Mouse (Mus musculus): ENCODE results near the gene Vmn1r195. TPM values are rescaled to one million over a fixed set of nuclear protein-coding genes. Genes with fewer than 3 reads are reported as not detected.

The Vmn1r195 gene
- polyA plus RNA-seq, 1 experiment from 2014 or later = not detected

Other genes with a start within 250 kb of the Vmn1r195 start
- gene Hist1h2ah, start 235.0 kb upstream of the Vmn1r195 start, polyA plus RNA-seq (2015; fragmentation: Nextera tagmentation; extraction: Ambion mirVana) = 1.9 TPM in 1 of 2 replicates, not detected in the other
- gene Hist1h2bk, start 234.7 kb upstream of the Vmn1r195 start, polyA plus RNA-seq (2015; fragmentation: Nextera tagmentation; extraction: Ambion mirVana) = 0.54 and 0.63 TPM in 2 replicates
- gene Hist1h4i, start 229.2 kb upstream of the Vmn1r195 start, polyA plus RNA-seq (2015; fragmentation: Nextera tagmentation; extraction: Ambion mirVana) = 5.7 and 7.7 TPM in 2 replicates
- 5.4 and 6.8 TPM in 2 replicates for gene Hist1h2ag, start 227.6 kb upstream of the Vmn1r195 start, polyA plus RNA-seq (2015; fragmentation: Nextera tagmentation; extraction: Ambion mirVana)
- gene Hist1h2bj, start 227.3 kb upstream of the Vmn1r195 start, polyA plus RNA-seq (2015; fragmentation: Nextera tagmentation; extraction: Ambion mirVana) = 2.9 and 3.0 TPM in 2 replicates
- gene Vmn1r188, start 186.1 kb upstream of the Vmn1r195 start, polyA plus RNA-seq (2015; fragmentation: Nextera tagmentation; extraction: Ambion mirVana) = not detected in 2 replicates
- not detected in 2 replicates for gene Vmn1r189, start 164.7 kb upstream of the Vmn1r195 start, polyA plus RNA-seq (2015; fragmentation: Nextera tagmentation; extraction: Ambion mirVana)
- not detected in 2 replicates for gene Vmn1r191, start 86.6 kb upstream of the Vmn1r195 start, polyA plus RNA-seq (2015; fragmentation: Nextera tagmentation; extraction: Ambion mirVana)
- not detected in 2 replicates for gene Vmn1r192, start 79.4 kb upstream of the Vmn1r195 start, polyA plus RNA-seq (2015; fragmentation: Nextera tagmentation; extraction: Ambion mirVana)
- not detected in 2 replicates for gene Vmn1r193, start 47.4 kb upstream of the Vmn1r195 start, polyA plus RNA-seq (2015; fragmentation: Nextera tagmentation; extraction: Ambion mirVana)
- gene Vmn1r194, start 26.3 kb upstream of the Vmn1r195 start, polyA plus RNA-seq (2015; fragmentation: Nextera tagmentation; extraction: Ambion mirVana) = not detected in 2 replicates
- gene Vmn1r196, start 19.4 kb downstream of the Vmn1r195 start, polyA plus RNA-seq (2015; fragmentation: Nextera tagmentation; extraction: Ambion mirVana) = not detected in 2 replicates
- gene Vmn1r197, start 54.1 kb downstream of the Vmn1r195 start, polyA plus RNA-seq (2015; fragmentation: Nextera tagmentation; extraction: Ambion mirVana) = not detected in 2 replicates
- gene Vmn1r198, start 79.8 kb downstream of the Vmn1r195 start, polyA plus RNA-seq (2015; fragmentation: Nextera tagmentation; extraction: Ambion mirVana) = not detected in 2 replicates
- gene Vmn1r199, start 109.3 kb downstream of the Vmn1r195 start, polyA plus RNA-seq (2015; fragmentation: Nextera tagmentation; extraction: Ambion mirVana) = not detected in 2 replicates
- gene Vmn1r200, start 119.9 kb downstream of the Vmn1r195 start, polyA plus RNA-seq (2015; fragmentation: Nextera tagmentation; extraction: Ambion mirVana) = 0.05 TPM in 1 of 2 replicates, not detected in the other
- not detected in 2 replicates for gene Vmn1r201, start 201.4 kb downstream of the Vmn1r195 start, polyA plus RNA-seq (2015; fragmentation: Nextera tagmentation; extraction: Ambion mirVana)
- 0.03 TPM in 1 of 2 replicates, not detected in the other for gene Vmn1r202, start 234.9 kb downstream of the Vmn1r195 start, polyA plus RNA-seq (2015; fragmentation: Nextera tagmentation; extraction: Ambion mirVana)
- gene Vmn1r203, start 247.6 kb downstream of the Vmn1r195 start, polyA plus RNA-seq (2015; fragmentation: Nextera tagmentation; extraction: Ambion mirVana) = not detected in 2 replicates

All from midbrain, embryonic 15.5 days (tissue).